Mouse (Mus musculus) forebrain, embryonic 16.5 days (tissue): ENCODE results near the gene Mfap3l. TPM values are rescaled to one million over a fixed set of nuclear protein-coding genes. Genes with fewer than 3 reads are reported as not detected.

Source experiments
- polyA plus RNA-seq: library from polyadenylated mRNA; unstranded; fragments of >200 nt; fragmentation: Nextera tagmentation; extraction: Ambion mirVana; gene quantifications from 2 replicates; pipeline ENCODE4 v1.2.1, GENCODE M21; 2015

The Mfap3l gene
- polyA plus RNA-seq, 1 experiment from 2014 or later, result 1.7 TPM

Other genes starting within 250 kb of the Mfap3l start
- gene Gm10283, start 129.6 kb upstream of the Mfap3l start, polyA plus RNA-seq, result not detected in 2 replicates
- gene Aadat, start 126.9 kb upstream of the Mfap3l start, polyA plus RNA-seq, result 0.60 and 0.72 TPM in 2 replicates